Mouse (Mus musculus) heart, postnatal 0 days (tissue): ENCODE measurements around the gene Lamc3.

Experiments used
- CTCF ChIP-seq: IDR thresholded peaks from 2 replicates; pipeline ENCODE4 v1.5.1; 2016; ENCODE audit warnings: antibody characterized with exemption, control low read depth, low read depth
- EP300 ChIP-seq: IDR thresholded peaks from 2 replicates; pipeline ENCODE4 v1.6.1; 2016; ENCODE audit warnings: antibody characterized with exemption, low read depth

DNA sequence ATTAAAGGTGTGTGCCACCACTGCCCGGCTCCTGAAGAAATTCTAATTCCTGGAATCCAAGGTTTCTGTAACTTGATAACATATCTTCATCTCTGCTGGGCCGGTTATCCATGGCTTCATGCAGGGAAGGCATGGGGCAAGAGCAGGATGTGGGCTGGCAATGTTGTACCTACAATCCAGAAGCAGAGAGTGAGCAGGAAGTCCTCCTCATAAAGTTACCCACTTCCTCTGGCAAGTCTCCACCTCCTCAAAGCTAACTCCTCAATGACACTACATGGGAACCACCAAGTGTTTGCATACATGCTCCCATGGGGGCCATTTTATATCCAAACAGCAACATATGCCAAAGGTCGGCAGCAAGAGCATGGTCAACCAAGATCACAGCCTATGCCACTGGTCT, 42.6 kb downstream of the Lamc3 start:
- TF ChIP-seq CTCF, result no peak
- TF ChIP-seq EP300, result no peak
